Mouse (Mus musculus): ENCODE data around the gene Bmper. TPM values are rescaled to one million over a fixed set of nuclear protein-coding genes. Genes with fewer than 3 reads are reported as not detected.

Bmper gene
- total and polyA plus RNA-seq, 2 experiments from 2014 or later: 6.7 to 9.9 TPM

- no peak for TF ChIP-seq CTCF (IDR thresholded peaks at IDR 0.05; ENCODE audit: low read depth)
- 62% methylated on average over 6 of the region's 6 CpGs for WGBS
- peak; percentile 9 for DNase-seq (ENCODE audit: low spot score)
Measured at GRCm38 (mm10) chr9:23436751-23437150, 213.9 kb downstream of the Bmper start.

GRCm38 (mm10) chr9:23438662-23439061 is 215.8 kb downstream of the Bmper start:
- no peaks in the 10 kb centered on the region for H3K27me3 ChIP-seq (ENCODE audit: insufficient read depth, low read length)
- H3K4me3 ChIP-seq (ENCODE audit: low read length): no peak overlapping the region
- H3K9ac ChIP-seq (replicated peaks; ENCODE audit: low read length): no peak overlapping the region
- no peaks in the 10 kb centered on the region for H3K36me3 ChIP-seq (ENCODE audit: insufficient read depth, low read length)
- no peak overlapping the region for H3K27ac ChIP-seq
- WGBS: 82% methylated on average over 9 of the region's 9 CpGs
- TF ChIP-seq CTCF (IDR thresholded peaks at IDR 0.05; ENCODE audit: low read depth): no peak
- H3K4me2 ChIP-seq (ENCODE audit: low read depth, low read length): no peak overlapping the region
- H3K9me3 ChIP-seq (ENCODE audit: low read length): no peaks in the 10 kb centered on the region
- ATAC-seq (no peak), DNase-seq (ENCODE audit: low spot score) (no peak)
- H3K4me1 ChIP-seq (ENCODE audit: insufficient read depth, low read length): no peaks in the 10 kb centered on the region

More at GRCm38 (mm10) chr9:23436751-23437150, 213.9 kb downstream of the Bmper start:
- no peak overlapping the region for H3K27ac ChIP-seq
- H3K36me3 ChIP-seq (ENCODE audit: insufficient read depth, low read length): no peaks in the 10 kb centered on the region
- no peak overlapping the region for H3K4me3 ChIP-seq (ENCODE audit: low read length)
- no peak overlapping the region for H3K4me2 ChIP-seq (ENCODE audit: low read depth, low read length)
- H3K4me1 ChIP-seq (ENCODE audit: insufficient read depth, low read length): no peaks in the 10 kb centered on the region
- H3K9me3 ChIP-seq (ENCODE audit: low read length): no peaks in the 10 kb centered on the region
- H3K9ac ChIP-seq (replicated peaks; ENCODE audit: low read length): no peak overlapping the region
- no peaks in the 10 kb centered on the region for H3K27me3 ChIP-seq (ENCODE audit: insufficient read depth, low read length)
- ATAC-seq: no peak

- Histone ChIP-seq H3K9me3 (ENCODE audit: low read length) (no peaks in the 10 kb centered on the region), H3K36me3 (ENCODE audit: insufficient read depth, low read length) (no peaks in the 10 kb centered on the region), H3K27ac (no peak overlapping the region), H3K4me1 (ENCODE audit: insufficient read depth, low read length) (no peaks in the 10 kb centered on the region), H3K9ac (replicated peaks; ENCODE audit: low read length) (no peak overlapping the region), H3K27me3 (ENCODE audit: insufficient read depth, low read length) (no peaks in the 10 kb centered on the region), H3K4me2 (ENCODE audit: low read depth, low read length) (no peak overlapping the region), H3K4me3 (ENCODE audit: low read length) (no peak overlapping the region)
- WGBS: 52% methylated on average over 5 of the region's 5 CpGs
- no peak for ATAC-seq
- no peak for TF ChIP-seq CTCF (IDR thresholded peaks at IDR 0.05; ENCODE audit: low read depth)
- DNase-seq (ENCODE audit: low spot score): no peak
Measured at GRCm38 (mm10) chr9:23442168-23442567, 219.3 kb downstream of the Bmper start.

GRCm38 (mm10) chr9:23444975-23445374 is 222.1 kb downstream of the Bmper start:
- no peak overlapping the region for H3K4me2 ChIP-seq (ENCODE audit: low read depth, low read length)
- TF ChIP-seq CTCF (IDR thresholded peaks at IDR 0.05; ENCODE audit: low read depth): no peak
- H3K27me3 ChIP-seq (ENCODE audit: insufficient read depth, low read length): no peaks in the 10 kb centered on the region
- no peaks in the 10 kb centered on the region for H3K9me3 ChIP-seq (ENCODE audit: low read length)
- no peaks in the 10 kb centered on the region for H3K36me3 ChIP-seq (ENCODE audit: insufficient read depth, low read length)
- no peaks in the 10 kb centered on the region for H3K4me1 ChIP-seq (ENCODE audit: insufficient read depth, low read length)
- no peak for ATAC-seq
- no peak overlapping the region for H3K27ac ChIP-seq
- 95% methylated on average over 4 of the region's 4 CpGs for WGBS
- DNase-seq (ENCODE audit: low spot score): no peak
- H3K9ac ChIP-seq (replicated peaks; ENCODE audit: low read length): no peak overlapping the region
- no peak overlapping the region for H3K4me3 ChIP-seq (ENCODE audit: low read length)

- Histone ChIP-seq H3K36me3 (ENCODE audit: insufficient read depth, low read length) (no peaks in the 10 kb centered on the region), H3K4me3 (ENCODE audit: low read length) (no peak overlapping the region), H3K9me3 (ENCODE audit: low read length) (no peaks in the 10 kb centered on the region), H3K27ac (no peak overlapping the region), H3K9ac (replicated peaks; ENCODE audit: low read length) (no peak overlapping the region), H3K4me2 (ENCODE audit: low read depth, low read length) (no peak overlapping the region), H3K4me1 (ENCODE audit: insufficient read depth, low read length) (no peaks in the 10 kb centered on the region), H3K27me3 (ENCODE audit: insufficient read depth, low read length) (no peaks in the 10 kb centered on the region)
- TF ChIP-seq CTCF (IDR thresholded peaks at IDR 0.05; ENCODE audit: low read depth): no peak
- ATAC-seq: no peak
- DNase-seq (ENCODE audit: low spot score): no peak
- WGBS: 67% methylated on average over 7 of the region's 7 CpGs
Measured at GRCm38 (mm10) chr9:23447271-23447961, 224.5 kb downstream of the Bmper start.

- no peaks in the 10 kb centered on the region for H3K36me3 ChIP-seq (ENCODE audit: insufficient read depth, low read length)
- TF ChIP-seq CTCF (IDR thresholded peaks at IDR 0.05; ENCODE audit: low read depth): no peak
- no peaks in the 10 kb centered on the region for H3K4me1 ChIP-seq (ENCODE audit: insufficient read depth, low read length)
- no peak overlapping the region for H3K4me2 ChIP-seq (ENCODE audit: low read depth, low read length)
- H3K4me3 ChIP-seq (ENCODE audit: low read length): no peak overlapping the region
- no peak overlapping the region for H3K27ac ChIP-seq
- H3K9me3 ChIP-seq (ENCODE audit: low read length): no peaks in the 10 kb centered on the region
- H3K27me3 ChIP-seq (ENCODE audit: insufficient read depth, low read length): no peaks in the 10 kb centered on the region
- no peak overlapping the region for H3K9ac ChIP-seq (replicated peaks; ENCODE audit: low read length)
- ATAC-seq: no peak
- no peak for DNase-seq (ENCODE audit: low spot score)
- WGBS: 42% methylated on average over 5 of the region's 5 CpGs
Measured at GRCm38 (mm10) chr9:23453309-23453708, 230.4 kb downstream of the Bmper start.

GRCm38 (mm10) chr9:23457186-23457585 is 234.3 kb downstream of the Bmper start:
- DNase-seq (ENCODE audit: low spot score): no peak
- H3K27me3 ChIP-seq (ENCODE audit: insufficient read depth, low read length): no peaks in the 10 kb centered on the region
- 54% methylated on average over 3 of the region's 3 CpGs for WGBS
- H3K4me3 ChIP-seq (ENCODE audit: low read length): no peak overlapping the region
- no peaks in the 10 kb centered on the region for H3K36me3 ChIP-seq (ENCODE audit: insufficient read depth, low read length)
- no peak overlapping the region for H3K27ac ChIP-seq
- ATAC-seq: no peak
- no peak overlapping the region for H3K9ac ChIP-seq (replicated peaks; ENCODE audit: low read length)
- H3K4me1 ChIP-seq (ENCODE audit: insufficient read depth, low read length): no peaks in the 10 kb centered on the region
- TF ChIP-seq CTCF (IDR thresholded peaks at IDR 0.05; ENCODE audit: low read depth): no peak
- no peaks in the 10 kb centered on the region for H3K9me3 ChIP-seq (ENCODE audit: low read length)
- H3K4me2 ChIP-seq (ENCODE audit: low read depth, low read length): no peak overlapping the region

Data from hindbrain, postnatal 0 days (tissue).